Mouse (Mus musculus) stomach, embryonic 16.5 days (tissue): ENCODE results near the gene Abr. TPM values are rescaled to one million over a fixed set of nuclear protein-coding genes. Genes with fewer than 3 reads are reported as not detected.

Experiments used
- ATAC-seq: fragments of 200-750 bp; cut with Nextera tagmentation; 2 replicates; pipeline ENCODE4 v1.8.0; 2017; ENCODE audit warnings: moderate number of reproducible peaks, moderate TSS enrichment; ENCODE audit not compliant: insufficient read depth, low FRiP score
- H3K27ac ChIP-seq: fragments of 300-500 bp; sonication (generic); 2 replicates; pipeline ENCODE4 v1.5.1; 2014; ENCODE audit warnings: low read length
- H3K27me3 ChIP-seq: fragments of 300-500 bp; sonication (generic); 2 replicates; pipeline ENCODE4 v1.6.1; 2014; ENCODE audit warnings: low read length, control low read depth, mixed read lengths; ENCODE audit not compliant: control insufficient read depth, insufficient read depth
- H3K36me3 ChIP-seq: fragments of 300-500 bp; sonication (generic); 2 replicates; pipeline ENCODE4 v1.6.1; 2014; ENCODE audit warnings: low read length; ENCODE audit not compliant: control insufficient read depth, insufficient read depth
- H3K4me1 ChIP-seq: fragments of 300-500 bp; sonication (generic); 2 replicates; pipeline ENCODE4 v1.6.1; 2014; ENCODE audit warnings: low read length, control low read depth, mixed read lengths; ENCODE audit not compliant: control insufficient read depth, insufficient read depth
- H3K4me2 ChIP-seq: fragments of 300-500 bp; sonication (generic); 2 replicates; pipeline ENCODE4 v1.6.1; 2014; ENCODE audit warnings: low read depth, low read length, mixed read lengths
- H3K4me3 ChIP-seq: fragments of 300-500 bp; sonication (generic); replicated peaks from 2 replicates; pipeline ENCODE4 v1.5.1; 2014; ENCODE audit warnings: mild to moderate bottlenecking, low read length
- H3K9ac ChIP-seq: fragments of 300-500 bp; sonication (generic); 2 replicates; pipeline ENCODE4 v1.6.1; 2014; ENCODE audit warnings: low read length
- H3K9me3 ChIP-seq: fragments of 300-500 bp; sonication (generic); replicated peaks from 2 replicates; pipeline ENCODE4 v1.6.1; 2016; ENCODE audit warnings: low read length, control low read depth; ENCODE audit not compliant: control insufficient read depth
- WGBS: fragments of 180-500 bp; shearing (Covaris S2); extraction: QIAGEN DNeasy Blood & Tissue Kit; methylation state at CpG from one replicate; pipeline ENCODE4 v1.1.7; 2014; 5-methylcytosine and 5-hydroxymethylcytosine counted together
- polyA plus RNA-seq: library from polyadenylated mRNA; unstranded; fragments of >200 nt; fragmentation: Nextera tagmentation; extraction: Ambion mirVana; gene quantifications from 2 replicates; pipeline ENCODE4 v1.2.1, GENCODE M21; 2015

Gene Abr
- polyA plus RNA-seq, 1 experiment from 2014 or later = 28.8 TPM

GRCm38 (mm10) chr11:76472617-76473016, 149.5 kb downstream of the Abr start:
- H3K4me3 ChIP-seq = no peak overlapping the region
- no peaks in the 10 kb centered on the region for H3K9me3 ChIP-seq
- no peak for ATAC-seq
- no peaks in the 10 kb centered on the region for H3K36me3 ChIP-seq
- 33% methylated on average over 5 of the region's 5 CpGs for WGBS
- peaks cover 40% of the 10 kb centered on the region for H3K4me1 ChIP-seq
- H3K4me2 ChIP-seq = no peak overlapping the region
- no peak overlapping the region for H3K9ac ChIP-seq
- no peaks in the 10 kb centered on the region for H3K27me3 ChIP-seq
- H3K27ac ChIP-seq = no peak overlapping the region

GRCm38 (mm10) chr11:76469311-76469998, 152.7 kb downstream of the Abr start:
- H3K27ac ChIP-seq = peak overlapping the region; percentile 51; the same call in 1 of the 2 replicates
- 0 out of 2 replicates have a peak, but pooled peaks cover 3% of the 10 kb centered on the region for H3K36me3 ChIP-seq
- H3K4me1 ChIP-seq = peaks cover 26% of the 10 kb centered on the region
- WGBS = 60% methylated on average over 11 of the region's 11 CpGs
- no peak for ATAC-seq
- H3K9ac ChIP-seq = no peak overlapping the region
- H3K4me3 ChIP-seq = no peak overlapping the region
- H3K4me2 ChIP-seq = no peak overlapping the region
- H3K9me3 ChIP-seq = no peaks in the 10 kb centered on the region
- no peaks in the 10 kb centered on the region for H3K27me3 ChIP-seq

GRCm38 (mm10) chr11:76468347-76468746, 153.8 kb downstream of the Abr start:
- Histone ChIP-seq H3K27ac (peak overlapping the region; percentile 52), H3K9me3 (no peaks in the 10 kb centered on the region), H3K9ac (no peak overlapping the region), H3K4me3 (no peak overlapping the region), H3K4me1 (peaks cover 26% of the 10 kb centered on the region), H3K4me2 (0 out of 2 replicates have a peak overlapping the region, but pooled peaks have one; percentile 16), H3K27me3 (no peaks in the 10 kb centered on the region), H3K36me3 (peaks cover 11% of the 10 kb centered on the region)
- ATAC-seq = peak; percentile 80
- 15% methylated on average over 6 of the region's 6 CpGs for WGBS

- Histone ChIP-seq H3K9me3 (no peaks in the 10 kb centered on the region), H3K4me2 (no peak overlapping the region), H3K36me3 (peaks cover 13% of the 10 kb centered on the region), H3K4me3 (no peak overlapping the region), H3K27ac (0 out of 2 replicates have a peak overlapping the region, but pooled peaks have one; percentile 6), H3K9ac (no peak overlapping the region), H3K4me1 (peaks cover 22% of the 10 kb centered on the region), H3K27me3 (no peaks in the 10 kb centered on the region)
- no peak for ATAC-seq
- WGBS = 33% methylated on average over 8 of the region's 8 CpGs
Measured at GRCm38 (mm10) chr11:76467487-76468005, 154.6 kb downstream of the Abr start.

- no peak for ATAC-seq
- 45% methylated on average over 10 of the region's 10 CpGs for WGBS
- Histone ChIP-seq H3K4me2 (no peak overlapping the region), H3K9ac (no peak overlapping the region), H3K4me3 (no peak overlapping the region), H3K4me1 (peaks cover 21% of the 10 kb centered on the region), H3K27ac (no peak overlapping the region), H3K9me3 (no peaks in the 10 kb centered on the region), H3K27me3 (no peaks in the 10 kb centered on the region), H3K36me3 (peaks cover 13% of the 10 kb centered on the region)
Measured at GRCm38 (mm10) chr11:76467073-76467472, 155.0 kb downstream of the Abr start.

GRCm38 (mm10) chr11:76465879-76466278, 156.2 kb downstream of the Abr start:
- Histone ChIP-seq H3K4me2 (no peak overlapping the region), H3K9ac (no peak overlapping the region), H3K36me3 (peaks cover 17% of the 10 kb centered on the region), H3K27me3 (no peaks in the 10 kb centered on the region), H3K4me1 (peaks cover 21% of the 10 kb centered on the region), H3K27ac (no peak overlapping the region), H3K9me3 (no peaks in the 10 kb centered on the region), H3K4me3 (no peak overlapping the region)
- ATAC-seq = no peak
- WGBS = 68% methylated on average over 4 of the region's 4 CpGs

GRCm38 (mm10) chr11:76461696-76462095, 160.4 kb downstream of the Abr start:
- no peak overlapping the region for H3K27ac ChIP-seq
- H3K9me3 ChIP-seq = no peaks in the 10 kb centered on the region
- H3K27me3 ChIP-seq = no peaks in the 10 kb centered on the region
- H3K4me2 ChIP-seq = no peak overlapping the region
- peaks cover 20% of the 10 kb centered on the region for H3K36me3 ChIP-seq
- 87% methylated on average over 5 of the region's 5 CpGs for WGBS
- no peak for ATAC-seq
- no peak overlapping the region for H3K4me3 ChIP-seq
- no peak overlapping the region for H3K9ac ChIP-seq
- H3K4me1 ChIP-seq = 0 out of 2 replicates have a peak, but pooled peaks cover 2% of the 10 kb centered on the region

- 0 out of 2 replicates have a peak, but pooled peaks cover 3% of the 10 kb centered on the region for H3K4me1 ChIP-seq
- no peaks in the 10 kb centered on the region for H3K9me3 ChIP-seq
- H3K27ac ChIP-seq = no peak overlapping the region
- H3K9ac ChIP-seq = no peak overlapping the region
- H3K4me3 ChIP-seq = no peak overlapping the region
- WGBS = 54% methylated on average over 6 of the region's 6 CpGs
- H3K36me3 ChIP-seq = peaks cover 20% of the 10 kb centered on the region
- H3K27me3 ChIP-seq = no peaks in the 10 kb centered on the region
- no peak overlapping the region for H3K4me2 ChIP-seq
- ATAC-seq = no peak
Measured at GRCm38 (mm10) chr11:76461201-76461600, 160.9 kb downstream of the Abr start.

GRCm38 (mm10) chr11:76459489-76459888, 162.6 kb downstream of the Abr start:
- WGBS = 65% methylated on average over 3 of the region's 3 CpGs
- no peak overlapping the region for H3K9ac ChIP-seq
- no peak overlapping the region for H3K4me2 ChIP-seq
- no peaks in the 10 kb centered on the region for H3K9me3 ChIP-seq
- H3K36me3 ChIP-seq = peaks cover 17% of the 10 kb centered on the region
- H3K4me3 ChIP-seq = no peak overlapping the region
- no peak for ATAC-seq
- 0 out of 2 replicates have a peak, but pooled peaks cover 3% of the 10 kb centered on the region for H3K4me1 ChIP-seq
- H3K27me3 ChIP-seq = no peaks in the 10 kb centered on the region
- no peak overlapping the region for H3K27ac ChIP-seq
